Mouse (Mus musculus): ENCODE data around the gene 4932438A13Rik. TPM values are rescaled to one million over a fixed set of nuclear protein-coding genes. Genes with fewer than 3 reads are reported as not detected.

4932438A13Rik gene
- total and polyA plus RNA-seq, 2 experiments: 5.9 to 37.9 TPM

DNA sequence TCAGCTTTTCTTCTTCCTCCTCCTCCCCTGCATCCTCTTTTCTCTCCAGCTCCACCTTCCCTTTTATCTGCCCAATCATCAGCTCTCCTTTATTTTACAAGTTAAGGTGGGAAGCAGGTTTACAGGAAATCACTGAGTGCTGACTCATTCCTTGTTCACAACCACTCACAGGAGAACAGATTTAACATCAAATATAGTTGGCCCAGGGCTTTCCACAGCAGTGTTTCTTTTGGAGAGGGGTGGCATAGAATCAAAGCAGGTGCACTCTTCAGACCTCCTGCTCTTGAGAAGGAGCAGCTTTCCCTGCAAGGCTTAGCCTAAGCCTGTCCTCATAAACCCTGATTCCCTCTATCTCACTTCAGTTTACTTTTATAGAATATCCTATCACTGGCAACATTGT lies 80.8 kb downstream of the 4932438A13Rik start:
- no peak overlapping the region for H3K4me3 ChIP-seq (ENCODE audit: insufficient read depth, low read depth, low read length)
- DNase-seq (ENCODE audit: extremely low read depth, low read depth, low spot score): no peak
- no peaks in the 10 kb centered on the region for H3K27me3 ChIP-seq (ENCODE audit: control insufficient read depth, insufficient read depth, low read length)
- H3K79me2 ChIP-seq (ENCODE audit: control insufficient read depth, insufficient read depth, low read length): no peaks in the 10 kb centered on the region
- TF ChIP-seq POLR2A (IDR thresholded peaks at IDR 0.05; ENCODE audit: extremely low read depth, insufficient read depth, low read length): no peak
- H3K4me1 ChIP-seq (ENCODE audit: control insufficient read depth, insufficient read depth, low read length): peaks cover 2% of the 10 kb centered on the region; the same call in 1 of the 2 replicates
- H3K27ac ChIP-seq (replicated peaks; ENCODE audit: insufficient read depth, low read depth, low read length): no peak overlapping the region
- H3K36me3 ChIP-seq (ENCODE audit: control insufficient read depth, insufficient read depth, low read length): peaks cover 43% of the 10 kb centered on the region
- no peak overlapping the region for H3K9ac ChIP-seq (ENCODE audit: low read depth, low read length)

DNA sequence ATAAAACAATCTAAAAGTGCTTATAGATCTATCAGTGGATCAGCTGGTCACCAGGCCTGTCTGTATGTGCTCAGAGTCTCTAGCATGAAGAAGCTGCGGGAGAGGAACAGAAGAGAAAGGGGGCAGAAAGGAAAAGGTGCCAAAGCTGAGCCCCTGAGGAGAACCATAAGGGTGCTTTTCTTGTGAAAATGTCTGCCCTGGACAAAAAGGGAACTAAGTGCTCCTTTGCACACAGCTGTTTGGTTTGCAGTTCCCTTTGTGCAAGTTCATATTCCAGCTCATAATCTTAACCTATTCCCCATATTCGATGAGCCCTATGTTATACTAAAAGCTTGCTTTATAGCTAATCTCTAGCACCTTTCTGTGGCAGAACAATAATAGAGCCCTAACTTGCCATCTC lies 175.1 kb downstream of the 4932438A13Rik start:
- DNase-seq (ENCODE audit: extremely low read depth, low read depth, low spot score): no peak
- 91% methylated on average over 2 of the region's 2 CpGs for WGBS
- H3K9ac ChIP-seq (ENCODE audit: low read depth, low read length): no peak overlapping the region
- TF ChIP-seq POLR2A (IDR thresholded peaks at IDR 0.05; ENCODE audit: extremely low read depth, insufficient read depth, low read length): no peak
- no peaks in the 10 kb centered on the region for H3K79me2 ChIP-seq (ENCODE audit: control insufficient read depth, insufficient read depth, low read length)
- H3K4me3 ChIP-seq (ENCODE audit: insufficient read depth, low read depth, low read length): no peak overlapping the region
- peaks cover 61% of the 10 kb centered on the region for H3K36me3 ChIP-seq (ENCODE audit: control insufficient read depth, insufficient read depth, low read length)
- no peaks in the 10 kb centered on the region for H3K4me1 ChIP-seq (ENCODE audit: control insufficient read depth, insufficient read depth, low read length)
- no peak overlapping the region for H3K27ac ChIP-seq (replicated peaks; ENCODE audit: insufficient read depth, low read depth, low read length)
- no peaks in the 10 kb centered on the region for H3K27me3 ChIP-seq (ENCODE audit: control insufficient read depth, insufficient read depth, low read length)

- no peak for TF ChIP-seq CTCF (IDR thresholded peaks at IDR 0.05; ENCODE audit: low read depth, low read length)
- no peak for TF ChIP-seq POLR2A (IDR thresholded peaks at IDR 0.05; ENCODE audit: extremely low read depth, insufficient read depth, low read length)
- peaks cover 64% of the 10 kb centered on the region for H3K36me3 ChIP-seq (ENCODE audit: control insufficient read depth, insufficient read depth, low read length)
- no peaks in the 10 kb centered on the region for H3K27me3 ChIP-seq (ENCODE audit: control insufficient read depth, insufficient read depth, low read length)
- H3K79me2 ChIP-seq (ENCODE audit: control insufficient read depth, insufficient read depth, low read length): no peaks in the 10 kb centered on the region
- DNase-seq (ENCODE audit: extremely low read depth, low read depth, low spot score): peak; percentile 17
- H3K9ac ChIP-seq (ENCODE audit: low read depth, low read length): no peak overlapping the region
- H3K4me1 ChIP-seq (ENCODE audit: control insufficient read depth, insufficient read depth, low read length): no peaks in the 10 kb centered on the region
- no peak overlapping the region for H3K27ac ChIP-seq (replicated peaks; ENCODE audit: insufficient read depth, low read depth, low read length)
- no peak overlapping the region for H3K4me3 ChIP-seq (ENCODE audit: insufficient read depth, low read depth, low read length)
These were observed 176.9 kb downstream of the 4932438A13Rik start for GRCm38 (mm10) chr3:37039811-37040210.

DNA sequence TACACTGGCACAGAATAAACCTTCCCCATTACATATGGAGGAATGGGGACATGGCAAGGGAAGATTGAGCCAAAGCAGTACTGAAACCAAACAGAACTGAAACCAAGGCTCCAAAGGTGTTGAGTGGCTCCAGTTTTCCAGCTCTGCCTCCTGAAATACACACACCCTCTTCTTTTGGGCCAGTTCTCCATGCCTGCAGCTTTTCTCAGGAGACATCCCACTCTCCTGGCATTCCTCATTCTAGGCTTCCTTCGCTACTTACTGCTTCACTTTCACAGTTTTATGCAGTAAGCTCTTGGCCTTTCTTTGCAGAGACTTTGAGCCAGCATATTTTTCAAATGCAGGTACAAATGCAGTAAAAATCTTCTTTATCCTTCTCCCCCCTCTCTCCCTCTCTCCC lies 188.6 kb downstream of the 4932438A13Rik start:
- no peaks in the 10 kb centered on the region for H3K79me2 ChIP-seq (ENCODE audit: control insufficient read depth, insufficient read depth, low read length)
- no peak for DNase-seq (ENCODE audit: extremely low read depth, low read depth, low spot score)
- TF ChIP-seq CTCF (IDR thresholded peaks at IDR 0.05; ENCODE audit: low read depth, low read length) (no peak), POLR2A (IDR thresholded peaks at IDR 0.05; ENCODE audit: extremely low read depth, insufficient read depth, low read length) (no peak)
- no peaks in the 10 kb centered on the region for H3K27me3 ChIP-seq (ENCODE audit: control insufficient read depth, insufficient read depth, low read length)
- WGBS: 100% methylated on average over 1 of the region's 1 CpGs
- H3K27ac ChIP-seq (replicated peaks; ENCODE audit: insufficient read depth, low read depth, low read length): no peak overlapping the region
- H3K9ac ChIP-seq (ENCODE audit: low read depth, low read length): no peak overlapping the region
- no peaks in the 10 kb centered on the region for H3K4me1 ChIP-seq (ENCODE audit: control insufficient read depth, insufficient read depth, low read length)
- no peak overlapping the region for H3K4me3 ChIP-seq (ENCODE audit: insufficient read depth, low read depth, low read length)
- peaks cover 38% of the 10 kb centered on the region for H3K36me3 ChIP-seq (ENCODE audit: control insufficient read depth, insufficient read depth, low read length)

GRCm38 (mm10) chr3:37063406-37063805 lies 200.5 kb downstream of the 4932438A13Rik start, which contains the start of gene Adad1:
Gene Adad1, plus strand, starts transcription at chr3:37063527.
- no peak within 1 kb of the TSS for H3K9ac ChIP-seq (ENCODE audit: low read depth, low read length)
- no peaks in the 10 kb centered on the region for H3K79me2 ChIP-seq (ENCODE audit: control insufficient read depth, insufficient read depth, low read length)
- no peak for DNase-seq (ENCODE audit: extremely low read depth, low read depth, low spot score)
- H3K27ac ChIP-seq (replicated peaks; ENCODE audit: insufficient read depth, low read depth, low read length): no peak within 1 kb of the TSS
- TF ChIP-seq CTCF (IDR thresholded peaks at IDR 0.05; ENCODE audit: low read depth, low read length): no peak
- TF ChIP-seq POLR2A (IDR thresholded peaks at IDR 0.05; ENCODE audit: extremely low read depth, insufficient read depth, low read length): no peak
- no peaks in the 10 kb centered on the region for H3K36me3 ChIP-seq (ENCODE audit: control insufficient read depth, insufficient read depth, low read length)
- H3K4me1 ChIP-seq (ENCODE audit: control insufficient read depth, insufficient read depth, low read length): no peaks in the 10 kb centered on the region
- H3K4me3 ChIP-seq (ENCODE audit: insufficient read depth, low read depth, low read length): no peak within 1 kb of the TSS; the same call in 1 of the 2 replicates
- no peaks in the 10 kb centered on the region for H3K27me3 ChIP-seq (ENCODE audit: control insufficient read depth, insufficient read depth, low read length)
- WGBS: 56% methylated on average over 39 of the region's 39 CpGs

GRCm38 (mm10) chr3:37073211-37073610 lies 210.3 kb downstream of the 4932438A13Rik start:
- DNase-seq (ENCODE audit: extremely low read depth, low read depth, low spot score): peak; percentile 25
- no peak overlapping the region for H3K4me3 ChIP-seq (ENCODE audit: insufficient read depth, low read depth, low read length)
- H3K27ac ChIP-seq (replicated peaks; ENCODE audit: insufficient read depth, low read depth, low read length): no peak overlapping the region
- no peaks in the 10 kb centered on the region for H3K4me1 ChIP-seq (ENCODE audit: control insufficient read depth, insufficient read depth, low read length)
- no peaks in the 10 kb centered on the region for H3K27me3 ChIP-seq (ENCODE audit: control insufficient read depth, insufficient read depth, low read length)
- H3K9ac ChIP-seq (ENCODE audit: low read depth, low read length): no peak overlapping the region
- TF ChIP-seq POLR2A (IDR thresholded peaks at IDR 0.05; ENCODE audit: extremely low read depth, insufficient read depth, low read length) (no peak), CTCF (IDR thresholded peaks at IDR 0.05; ENCODE audit: low read depth, low read length) (peak; percentile 66)
- H3K36me3 ChIP-seq (ENCODE audit: control insufficient read depth, insufficient read depth, low read length): no peaks in the 10 kb centered on the region
- no peaks in the 10 kb centered on the region for H3K79me2 ChIP-seq (ENCODE audit: control insufficient read depth, insufficient read depth, low read length)

All from liver, adult 2 months (tissue).